Mouse (Mus musculus) brain, adult 10 weeks (tissue): Measurements from ENCODE around the gene Olfr1480. TPM values are rescaled to one million over a fixed set of nuclear protein-coding genes. Genes with fewer than 3 reads are reported as not detected.

Experiments used
- polyA plus RNA-seq: library from polyadenylated mRNA; stranded (reverse); fragments of 350-450 nt; fragmentation: Illumina TruSeq; extraction: RNeasy Lipid Tissue Mini Kit (QIAGEN cat#74804); gene quantifications from one replicate; pipeline ENCODE4 v1.2.3, GENCODE M21; 2015; ENCODE audit warnings: low read depth, low replicate concordance

Olfr1480 gene
- not detected for polyA plus RNA-seq

GRCm38 (mm10) chr19:13527613-13528012 is at the start of gene Olfr1480:
Gene Olfr1480, plus strand, starts transcription at chr19:13527913.

GRCm38 (mm10) chr19:13480096-13480495 is 47.6 kb upstream of the Olfr1480 start, which contains the start of gene Olfr1475:
Gene Olfr1475, minus strand, starts transcription at chr19:13480196.

GRCm38 (mm10) chr19:13500246-13500645 is 27.5 kb upstream of the Olfr1480 start, which contains the start of gene Olfr1477:
Gene Olfr1477, plus strand, starts transcription at chr19:13500546.

Other genes with a start within 250 kb of the Olfr1480 start
- not detected for gene Olfr1465, start 212.4 kb upstream of the Olfr1480 start, polyA plus RNA-seq
- not detected for gene Olfr1466, start 189.1 kb upstream of the Olfr1480 start, polyA plus RNA-seq
- not detected for gene Olfr1467, start 165.7 kb upstream of the Olfr1480 start, polyA plus RNA-seq
- not detected for gene Olfr1469, start 120.1 kb upstream of the Olfr1480 start, polyA plus RNA-seq
- not detected for gene Olfr1471, start 84.5 kb upstream of the Olfr1480 start, polyA plus RNA-seq
- not detected for gene Olfr1472, start 71.8 kb upstream of the Olfr1480 start, polyA plus RNA-seq
- gene Olfr1474, start 58.3 kb upstream of the Olfr1480 start, polyA plus RNA-seq, result not detected
- not detected for gene Olfr1475, start 47.7 kb upstream of the Olfr1480 start, polyA plus RNA-seq
- not detected for gene Olfr1477, start 27.4 kb upstream of the Olfr1480 start, polyA plus RNA-seq
- not detected for gene Olfr1484, start 55.6 kb downstream of the Olfr1480 start, polyA plus RNA-seq
- gene Olfr1487, start 89.5 kb downstream of the Olfr1480 start, polyA plus RNA-seq, result not detected
- not detected for gene Olfr1489, start 103.7 kb downstream of the Olfr1480 start, polyA plus RNA-seq
- not detected for gene Olfr1490, start 123.2 kb downstream of the Olfr1480 start, polyA plus RNA-seq
- not detected for gene Olfr1491, start 169.4 kb downstream of the Olfr1480 start, polyA plus RNA-seq
- gene Olfr1493-ps1, start 195.4 kb downstream of the Olfr1480 start, polyA plus RNA-seq, result not detected
- gene Olfr1494, start 211.8 kb downstream of the Olfr1480 start, polyA plus RNA-seq, result not detected
- not detected for gene Olfr1495, start 236.7 kb downstream of the Olfr1480 start, polyA plus RNA-seq
- not detected for gene Olfr1496, start 250.0 kb downstream of the Olfr1480 start, polyA plus RNA-seq